Mouse (Mus musculus) olfactory bulb, adult 2 months (tissue): ENCODE data around the gene Arid1b.

Source experiments
- CTCF ChIP-seq: fragments of 200-500 bp; IDR thresholded peaks from 2 replicates; pipeline ENCODE4 v1.5.1; 2012; ENCODE audit warnings: low read depth, mild to moderate bottlenecking, low read length, moderate library complexity; ENCODE audit not compliant: insufficient read depth
- POLR2A ChIP-seq: fragments of 200-500 bp; IDR thresholded peaks from 2 replicates; pipeline ENCODE4 v1.6.1; 2012; ENCODE audit warnings: mild to moderate bottlenecking, low read depth, low read length, moderate library complexity; ENCODE audit not compliant: insufficient read depth

- TF ChIP-seq POLR2A (no peak), CTCF (no peak)
These were observed 47.1 kb upstream of the Arid1b start for GRCm38 (mm10) chr17:4947013-4947412.
